Mouse (Mus musculus): ENCODE data around the gene Kcnma1.

GRCm38 (mm10) chr14:23885539-23885938, 128.8 kb downstream of the Kcnma1 start:
- no peak for TF ChIP-seq POLR2A (IDR thresholded peaks at IDR 0.05; ENCODE audit: control insufficient read depth, extremely low read depth, insufficient read depth, low read length, poor library complexity)
- TF ChIP-seq CTCF (IDR thresholded peaks at IDR 0.05; ENCODE audit: borderline replicate concordance, control insufficient read depth, extremely low read depth, insufficient read depth, low read length, poor library complexity) = no peak
